Mouse (Mus musculus): ENCODE measurements at regions not wholly inside any gene's neighbourhood (a gene's known extent, or its start where the extent isn't known, plus 50 kb on each side); places are given as distances from the start of the nearest gene placed in this dataset.
A peak's percentile ranks its signal among the peaks of the same experiment; 100 is the strongest.

DNA sequence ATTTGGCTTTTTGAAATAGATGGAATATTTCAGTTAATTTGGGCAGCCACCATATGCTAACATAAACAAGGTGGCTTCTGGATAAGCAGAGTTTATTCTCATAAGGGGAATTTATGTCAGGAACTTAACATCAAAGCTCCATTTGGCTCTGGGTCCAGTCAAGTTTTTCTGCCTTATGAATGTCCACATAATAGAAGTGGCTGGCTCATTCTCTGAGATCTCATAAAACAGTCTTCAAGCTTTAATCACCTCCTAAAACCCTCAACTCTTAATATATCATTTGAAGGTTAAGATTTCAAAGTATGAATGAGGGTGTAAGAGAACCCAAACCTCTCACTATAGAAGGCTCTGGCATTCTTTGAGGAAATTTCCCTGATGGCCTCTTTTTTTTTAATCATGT is 1361.0 kb downstream of the Efna5 start:
- Histone ChIP-seq H3K27ac (ENCODE audit: low read depth, low read length) (no peak overlapping the region), H3K9ac (ENCODE audit: low read length) (no peak overlapping the region), H3K27me3 (ENCODE audit: control insufficient read depth, insufficient read depth, low read length) (no peaks in the 10 kb centered on the region), H3K4me1 (ENCODE audit: control insufficient read depth, insufficient read depth, low read length) (no peaks in the 10 kb centered on the region), H3K4me3 (ENCODE audit: low read depth, low read length) (no peak overlapping the region), H3K36me3 (ENCODE audit: control insufficient read depth, insufficient read depth, low read length) (no peaks in the 10 kb centered on the region), H3K9me3 (ENCODE audit: control insufficient read depth, low read length) (no peaks in the 10 kb centered on the region), H3K4me2 (no peak overlapping the region)
- no peak for ATAC-seq (ENCODE audit: low FRiP score)
- DNase-seq (ENCODE audit: low spot score, missing footprints): no peak

DNA sequence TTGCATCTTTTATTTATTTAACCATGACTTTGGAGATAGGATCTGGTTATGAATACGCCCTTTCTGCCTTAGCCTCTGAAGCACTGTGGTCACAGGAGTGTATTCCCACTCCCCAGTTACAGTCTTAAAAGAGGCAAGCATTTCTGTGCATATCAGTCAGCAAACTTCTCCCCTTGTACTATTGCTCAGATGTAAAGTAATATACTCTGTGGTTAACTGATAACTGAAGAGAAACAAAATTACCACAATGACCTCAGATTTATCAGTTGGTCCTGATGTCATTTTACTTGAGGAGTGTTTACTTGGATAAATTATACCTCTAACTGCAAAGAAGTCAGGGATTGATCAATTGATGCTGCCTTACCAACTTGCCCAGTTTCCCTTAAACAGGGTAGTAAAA is 1366.1 kb downstream of the Efna5 start:
- no peak for DNase-seq (ENCODE audit: low spot score, missing footprints)
- Histone ChIP-seq H3K4me2 (no peak overlapping the region), H3K4me3 (ENCODE audit: low read depth, low read length) (no peak overlapping the region), H3K9ac (ENCODE audit: low read length) (no peak overlapping the region), H3K27me3 (ENCODE audit: control insufficient read depth, insufficient read depth, low read length) (no peaks in the 10 kb centered on the region), H3K27ac (ENCODE audit: low read depth, low read length) (no peak overlapping the region), H3K4me1 (ENCODE audit: control insufficient read depth, insufficient read depth, low read length) (no peaks in the 10 kb centered on the region), H3K9me3 (ENCODE audit: control insufficient read depth, low read length) (no peaks in the 10 kb centered on the region), H3K36me3 (ENCODE audit: control insufficient read depth, insufficient read depth, low read length) (no peaks in the 10 kb centered on the region)
- WGBS: 84% methylated on average over 1 of the region's 1 CpGs
- no peak for ATAC-seq (ENCODE audit: low FRiP score)

DNA sequence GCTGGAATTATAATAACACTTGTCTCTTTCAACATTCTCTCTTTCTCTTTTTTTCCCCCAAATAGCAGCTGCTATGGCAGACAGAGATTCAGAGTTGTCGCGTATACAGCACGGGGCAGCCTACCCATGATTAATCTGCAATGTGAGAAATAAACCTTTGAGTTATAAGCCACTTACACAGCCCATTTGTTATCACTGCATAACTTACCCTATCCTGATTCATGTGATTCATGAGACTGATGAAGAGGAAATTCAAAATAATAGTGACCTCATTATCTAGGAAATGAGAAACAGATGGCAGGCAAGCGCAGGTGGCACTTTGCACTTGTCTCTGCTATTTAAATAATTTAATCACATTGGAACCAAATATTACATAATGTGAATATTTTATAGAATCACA is 1367.7 kb downstream of the Efna5 start:
- no peaks in the 10 kb centered on the region for H3K36me3 ChIP-seq (ENCODE audit: control insufficient read depth, insufficient read depth, low read length)
- peak; percentile 74 for ATAC-seq (ENCODE audit: low FRiP score)
- no peak for DNase-seq (ENCODE audit: low spot score, missing footprints)
- no peaks in the 10 kb centered on the region for H3K9me3 ChIP-seq (ENCODE audit: control insufficient read depth, low read length)
- H3K4me1 ChIP-seq (ENCODE audit: control insufficient read depth, insufficient read depth, low read length): no peaks in the 10 kb centered on the region
- no peak overlapping the region for H3K4me2 ChIP-seq
- WGBS: 71% methylated on average over 4 of the region's 4 CpGs
- no peak overlapping the region for H3K9ac ChIP-seq (ENCODE audit: low read length)
- H3K4me3 ChIP-seq (ENCODE audit: low read depth, low read length): no peak overlapping the region
- no peaks in the 10 kb centered on the region for H3K27me3 ChIP-seq (ENCODE audit: control insufficient read depth, insufficient read depth, low read length)
- no peak overlapping the region for H3K27ac ChIP-seq (ENCODE audit: low read depth, low read length)

DNA sequence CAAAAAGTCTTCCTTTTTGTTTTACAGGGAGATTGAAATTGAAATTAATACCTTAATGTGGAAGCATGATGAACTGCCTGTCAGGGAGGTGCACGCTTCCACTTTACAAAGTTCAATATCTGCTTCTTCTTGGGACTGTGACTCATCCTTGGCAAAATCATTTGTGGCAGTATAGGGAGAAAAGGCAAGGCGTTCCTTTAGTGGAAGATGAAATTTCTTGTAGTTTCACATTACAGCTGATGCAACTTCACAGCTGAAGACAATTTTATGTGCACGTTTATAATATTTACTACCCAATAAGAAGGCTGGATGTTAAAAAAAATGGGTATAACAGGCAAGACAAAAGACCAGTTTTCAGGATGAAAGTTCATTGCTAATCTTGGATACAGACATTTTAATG is 1385.9 kb downstream of the Efna5 start:
- Histone ChIP-seq H3K27me3 (ENCODE audit: control insufficient read depth, insufficient read depth, low read length) (no peaks in the 10 kb centered on the region), H3K9ac (ENCODE audit: low read length) (no peak overlapping the region), H3K36me3 (ENCODE audit: control insufficient read depth, insufficient read depth, low read length) (no peaks in the 10 kb centered on the region), H3K4me3 (ENCODE audit: low read depth, low read length) (no peak overlapping the region), H3K4me1 (ENCODE audit: control insufficient read depth, insufficient read depth, low read length) (no peaks in the 10 kb centered on the region), H3K27ac (ENCODE audit: low read depth, low read length) (no peak overlapping the region), H3K4me2 (no peak overlapping the region), H3K9me3 (ENCODE audit: control insufficient read depth, low read length) (no peaks in the 10 kb centered on the region)
- WGBS: 84% methylated on average over 3 of the region's 3 CpGs
- ATAC-seq (ENCODE audit: low FRiP score) (no peak), DNase-seq (ENCODE audit: low spot score, missing footprints) (no peak)

DNA sequence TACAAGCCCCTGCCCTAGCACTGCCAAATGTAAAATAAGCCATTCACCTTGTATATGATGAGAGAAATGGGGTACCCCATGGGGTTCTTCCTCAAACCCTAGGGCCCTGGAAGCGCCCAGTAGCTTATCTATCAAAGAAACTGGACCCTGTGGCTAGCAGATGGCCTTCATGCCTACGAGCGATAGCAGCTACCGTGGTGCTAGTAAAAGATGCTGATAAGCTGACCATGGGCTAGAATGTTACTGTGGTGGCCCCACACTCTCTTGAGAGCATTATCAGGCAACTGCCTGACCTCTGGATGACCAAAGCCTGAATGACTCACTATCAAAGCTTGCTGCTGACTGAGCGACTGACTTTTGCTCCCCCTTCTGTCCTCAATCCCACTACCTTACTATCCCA is 1403.7 kb downstream of the Efna5 start:
- no peak for DNase-seq (ENCODE audit: low spot score, missing footprints)
- no peaks in the 10 kb centered on the region for H3K4me1 ChIP-seq (ENCODE audit: control insufficient read depth, insufficient read depth, low read length)
- no peak overlapping the region for H3K4me3 ChIP-seq (ENCODE audit: low read depth, low read length)
- no peak overlapping the region for H3K9ac ChIP-seq (ENCODE audit: low read length)
- no peak overlapping the region for H3K4me2 ChIP-seq
- no peak overlapping the region for H3K27ac ChIP-seq (ENCODE audit: low read depth, low read length)
- H3K9me3 ChIP-seq (ENCODE audit: control insufficient read depth, low read length): peaks cover 10% of the 10 kb centered on the region; the same call in 1 of the 2 replicates
- ATAC-seq (ENCODE audit: low FRiP score): no peak
- H3K36me3 ChIP-seq (ENCODE audit: control insufficient read depth, insufficient read depth, low read length): no peaks in the 10 kb centered on the region
- WGBS: 93% methylated on average over 5 of the region's 5 CpGs
- no peaks in the 10 kb centered on the region for H3K27me3 ChIP-seq (ENCODE audit: control insufficient read depth, insufficient read depth, low read length)

DNA sequence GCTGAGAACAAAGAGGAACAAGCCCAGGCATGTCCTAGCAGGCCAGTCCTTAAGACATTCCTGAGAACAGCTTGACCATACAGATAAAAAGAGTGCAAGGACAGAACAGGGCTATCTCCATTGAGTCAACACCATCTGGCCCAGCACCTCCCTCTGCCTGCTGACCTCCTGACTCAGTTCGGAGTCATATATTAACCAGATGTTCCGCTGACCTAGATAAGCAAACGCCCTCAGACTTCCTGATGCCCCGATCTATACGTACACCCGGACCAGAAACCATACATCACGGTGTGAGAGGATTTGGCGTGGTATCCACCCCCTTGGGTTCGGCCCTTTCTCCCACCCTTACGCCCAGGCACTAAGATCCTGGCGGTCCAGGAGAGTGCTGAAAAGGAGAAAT is 1406.7 kb downstream of the Efna5 start:
- Histone ChIP-seq H3K4me2 (no peak overlapping the region), H3K4me3 (ENCODE audit: low read depth, low read length) (no peak overlapping the region), H3K36me3 (ENCODE audit: control insufficient read depth, insufficient read depth, low read length) (no peaks in the 10 kb centered on the region), H3K9ac (ENCODE audit: low read length) (no peak overlapping the region), H3K4me1 (ENCODE audit: control insufficient read depth, insufficient read depth, low read length) (no peaks in the 10 kb centered on the region), H3K27me3 (ENCODE audit: control insufficient read depth, insufficient read depth, low read length) (no peaks in the 10 kb centered on the region), H3K9me3 (ENCODE audit: control insufficient read depth, low read length) (peaks cover under 1% of the 10 kb centered on the region; the same call in 1 of the 2 replicates), H3K27ac (ENCODE audit: low read depth, low read length) (no peak overlapping the region)
- DNase-seq (ENCODE audit: low spot score, missing footprints) (no peak), ATAC-seq (ENCODE audit: low FRiP score) (0 out of 2 replicates have a peak, but pooled peaks have one; percentile 33)
- 93% methylated on average over 11 of the region's 11 CpGs for WGBS

DNA sequence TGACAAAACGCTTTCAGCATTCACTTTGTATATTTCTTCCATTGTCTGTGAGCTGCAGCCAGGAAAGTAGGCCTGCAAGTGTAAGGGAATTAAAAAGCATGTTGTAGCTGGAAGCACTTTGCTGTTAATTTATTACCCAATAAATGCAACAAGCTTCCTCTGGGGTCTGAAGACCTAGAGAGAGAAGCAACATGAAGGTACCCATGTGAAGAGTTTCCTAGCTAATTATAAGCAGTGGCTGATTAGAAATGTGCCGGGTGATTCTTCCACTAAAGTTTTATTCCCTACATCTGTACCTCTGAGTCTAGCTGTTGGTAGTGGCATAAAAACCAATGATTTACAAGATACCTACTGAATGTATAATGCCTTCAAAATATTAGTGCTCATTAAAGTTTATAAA is 1428.2 kb downstream of the Efna5 start:
- Histone ChIP-seq H3K9me3 (ENCODE audit: control insufficient read depth, low read length) (no peaks in the 10 kb centered on the region), H3K27ac (ENCODE audit: low read depth, low read length) (no peak overlapping the region), H3K4me3 (ENCODE audit: low read depth, low read length) (no peak overlapping the region), H3K36me3 (ENCODE audit: control insufficient read depth, insufficient read depth, low read length) (no peaks in the 10 kb centered on the region), H3K4me2 (no peak overlapping the region), H3K9ac (ENCODE audit: low read length) (no peak overlapping the region), H3K4me1 (ENCODE audit: control insufficient read depth, insufficient read depth, low read length) (no peaks in the 10 kb centered on the region), H3K27me3 (ENCODE audit: control insufficient read depth, insufficient read depth, low read length) (no peaks in the 10 kb centered on the region)
- ATAC-seq (ENCODE audit: low FRiP score) (no peak), DNase-seq (ENCODE audit: low spot score, missing footprints) (no peak)
- WGBS: 80% methylated on average over 2 of the region's 2 CpGs

DNA sequence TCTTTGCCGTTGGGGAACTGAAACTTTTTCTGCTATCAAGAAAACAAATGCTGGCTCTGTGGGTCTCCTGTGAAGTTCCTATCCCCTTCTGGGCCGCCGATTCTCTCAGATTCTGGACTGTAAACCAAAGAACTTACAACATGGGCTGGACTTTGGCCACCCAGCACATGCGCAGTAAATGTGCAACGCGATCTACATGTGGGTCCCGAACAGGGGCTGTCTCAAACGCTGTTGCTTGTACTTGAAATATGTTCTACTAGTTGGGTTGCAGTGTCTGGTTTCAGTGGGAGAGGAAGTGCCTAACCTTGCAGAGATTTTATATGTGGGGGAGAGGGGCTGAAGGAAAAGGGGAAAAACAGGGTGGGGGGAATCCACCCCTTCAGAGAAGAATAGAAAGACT is 1454.3 kb downstream of the Efna5 start:
- Histone ChIP-seq H3K36me3 (ENCODE audit: control insufficient read depth, insufficient read depth, low read length) (no peaks in the 10 kb centered on the region), H3K27me3 (ENCODE audit: control insufficient read depth, insufficient read depth, low read length) (no peaks in the 10 kb centered on the region), H3K4me2 (no peak overlapping the region), H3K27ac (ENCODE audit: low read depth, low read length) (no peak overlapping the region), H3K4me1 (ENCODE audit: control insufficient read depth, insufficient read depth, low read length) (no peaks in the 10 kb centered on the region), H3K4me3 (ENCODE audit: low read depth, low read length) (no peak overlapping the region), H3K9me3 (ENCODE audit: control insufficient read depth, low read length) (no peaks in the 10 kb centered on the region), H3K9ac (ENCODE audit: low read length) (no peak overlapping the region)
- WGBS: 86% methylated on average over 8 of the region's 8 CpGs
- DNase-seq (ENCODE audit: low spot score, missing footprints) (no peak), ATAC-seq (ENCODE audit: low FRiP score) (no peak)

All from midbrain, embryonic 11.5 days (tissue).